Mouse (Mus musculus): ENCODE measurements around the gene Higd2a.

- TF ChIP-seq CTCF (IDR thresholded peaks at IDR 0.05; ENCODE audit: extremely low read depth, insufficient read length, insufficient replicate concordance, low read depth, low read length) = no peak
- TF ChIP-seq POLR2A (IDR thresholded peaks at IDR 0.05; ENCODE audit: low read depth, low read length) = no peak
Observed at GRCm38 (mm10) chr13:54585831-54586230, 4.2 kb upstream of the Higd2a start.

Measured in small intestine, adult 2 months (tissue).